Mouse (Mus musculus): ENCODE results near the gene Slc16a7.

DNA sequence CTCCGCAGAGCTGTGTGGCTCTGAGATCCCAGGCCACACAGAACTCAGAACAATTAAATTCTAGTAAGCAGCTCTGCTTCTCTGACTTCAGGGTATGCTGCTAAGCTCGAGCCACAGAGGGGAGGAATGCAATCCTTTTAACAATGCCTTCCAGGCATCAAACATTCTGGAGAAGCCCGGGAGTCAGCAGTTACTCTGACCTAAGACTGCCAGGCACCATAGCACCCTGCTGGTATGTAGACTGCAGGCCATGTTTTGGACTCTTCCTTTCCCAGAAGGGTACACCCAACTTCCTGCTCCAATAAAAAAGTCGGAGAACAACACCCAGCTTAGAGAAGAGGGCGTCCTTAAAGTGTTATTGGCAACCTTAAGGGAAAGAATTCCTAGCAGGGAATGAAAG lies 205.1 kb downstream of the Slc16a7 start:
- TF ChIP-seq CTCF (IDR thresholded peaks at IDR 0.05; ENCODE audit: control insufficient read depth, insufficient read depth, insufficient read length) = no peak
- TF ChIP-seq MYOG (IDR thresholded peaks at IDR 0.05; ENCODE audit: control insufficient read depth, extremely low read depth, insufficient read length) = no peak
- TF ChIP-seq FOSL1 (IDR thresholded peaks at IDR 0.05; ENCODE audit: insufficient read depth, low read length, poor library complexity, severe bottlenecking) = no peak
- TF ChIP-seq CEBPB (IDR thresholded peaks at IDR 0.05; ENCODE audit: low read depth) = no peak
- no peak for TF ChIP-seq MYOD1 (IDR thresholded peaks at IDR 0.05; ENCODE audit: control insufficient read depth, insufficient read length, low read depth)

Data from C2C12 (cell line).